Mouse (Mus musculus) cerebellum, adult 2 months (tissue): ENCODE measurements around the gene Fam102b.

Source experiments
- CTCF ChIP-seq: fragments of 200-500 bp; IDR thresholded peaks from 2 replicates; pipeline ENCODE4 v1.5.1; 2011; ENCODE audit warnings: low read depth, mild to moderate bottlenecking, control low read depth, low read length, moderate library complexity, borderline replicate concordance; ENCODE audit not compliant: insufficient read depth
- POLR2A ChIP-seq: fragments of 200-500 bp; IDR thresholded peaks from 2 replicates; pipeline ENCODE4 v1.6.1; 2011; ENCODE audit warnings: low read length, control low read depth, borderline replicate concordance; ENCODE audit not compliant: insufficient read depth

GRCm38 (mm10) chr3:108994477-108994876 is 32.9 kb downstream of the Fam102b start:
- TF ChIP-seq POLR2A = no peak
- TF ChIP-seq CTCF = no peak
